Mouse (Mus musculus) MEL (cell line): ENCODE measurements around the gene Acoxl. TPM values are rescaled to one million over a fixed set of nuclear protein-coding genes. Genes with fewer than 3 reads are reported as not detected.

Experiments used
- DNase-seq: peaks from one replicate; pipeline ENCODE4 v3.0.0; 2011; ENCODE audit warnings: low read depth, low spot score
- H3K27ac ChIP-seq: 2 replicates; pipeline ENCODE4 v1.5.1; 2012; ENCODE audit warnings: low read depth, mild to moderate bottlenecking, control low read depth, low read length, moderate library complexity; ENCODE audit not compliant: control insufficient read depth
- H3K27me3 ChIP-seq, 2 experiments: fragments of 150-350 bp in 1 of 2; sonication (generic) in 1 of 2; 2 replicates each; pipeline ENCODE4 v1.6.1; 2012; ENCODE audit warnings: low read length in 2 of 2, mild to moderate bottlenecking in 2 of 2, improper control_type of control experiment in 1 of 2, moderate library complexity in 1 of 2; ENCODE audit not compliant: insufficient read depth in 2 of 2, control insufficient read depth in 1 of 2
- H3K36me3 ChIP-seq, 2 experiments: 2 replicates each; pipeline ENCODE4 v1.6.1; 2012 to 2014; ENCODE audit warnings: low read length in 2 of 2, improper control_type of control experiment in 1 of 2, inconsistent platforms in 1 of 2, mild to moderate bottlenecking in 1 of 2; ENCODE audit not compliant: insufficient read depth in 2 of 2, control insufficient read depth in 1 of 2
- H3K4me1 ChIP-seq, 2 experiments: fragments of 150-350 bp in 1 of 2; sonication (generic) in 1 of 2; 2 replicates each; pipeline ENCODE4 v1.6.1; 2012; ENCODE audit warnings: low read length in 2 of 2, improper control_type of control experiment in 1 of 2, mild to moderate bottlenecking in 1 of 2; ENCODE audit not compliant: insufficient read depth in 2 of 2, control insufficient read depth in 1 of 2
- H3K4me3 ChIP-seq, 2 experiments: fragments of 150-350 bp in 1 of 2; sonication (generic) in 1 of 2; 2 replicates each; pipeline ENCODE4 v1.5.1; 2012; ENCODE audit warnings: low read depth in 2 of 2, low read length in 2 of 2, mild to moderate bottlenecking in 2 of 2, moderate library complexity in 2 of 2, control low read depth in 1 of 2, improper control_type of control experiment in 1 of 2; ENCODE audit not compliant: control insufficient read depth in 1 of 2, insufficient read depth in 1 of 2
- H3K79me2 ChIP-seq: 2 replicates; pipeline ENCODE4 v1.6.1; 2012; ENCODE audit warnings: mild to moderate bottlenecking, low read length, moderate library complexity; ENCODE audit not compliant: control insufficient read depth, poor library complexity, insufficient read depth
- H3K9ac ChIP-seq: 2 replicates; pipeline ENCODE4 v1.6.1; 2012; ENCODE audit warnings: low read depth, mild to moderate bottlenecking, control low read depth, low read length, moderate library complexity; ENCODE audit not compliant: control insufficient read depth, poor library complexity, severe bottlenecking
- H3K9me3 ChIP-seq: fragments of 150-350 bp; sonication (generic); replicated peaks from 2 replicates; pipeline ENCODE4 v1.6.1; 2012; ENCODE audit warnings: mild to moderate bottlenecking, low read length, improper control_type of control experiment, moderate library complexity; ENCODE audit not compliant: insufficient read depth
- BHLHE40 ChIP-seq: IDR thresholded peaks from 2 replicates; pipeline ENCODE4 v1.6.1; 2012; ENCODE audit warnings: low read depth, mild to moderate bottlenecking, inconsistent platforms, low read length, improper control_type of control experiment, borderline replicate concordance
- CHD2 ChIP-seq: IDR thresholded peaks from 2 replicates; pipeline ENCODE4 v1.6.1; 2011; ENCODE audit warnings: low read length, improper control_type of control experiment
- ELF1 ChIP-seq: IDR thresholded peaks from 2 replicates; pipeline ENCODE4 v1.6.1; 2014; ENCODE audit warnings: low read depth, mild to moderate bottlenecking, inconsistent platforms, low read length, improper control_type of control experiment, moderate library complexity
- ETS1 ChIP-seq: IDR thresholded peaks from 2 replicates; pipeline ENCODE4 v1.6.1; 2012; ENCODE audit warnings: low read depth, mild to moderate bottlenecking, inconsistent platforms, low read length, improper control_type of control experiment, moderate library complexity
- GABPA ChIP-seq: IDR thresholded peaks from 2 replicates; pipeline ENCODE4 v1.6.1; 2012; ENCODE audit warnings: low read depth, mild to moderate bottlenecking, inconsistent platforms, low read length, improper control_type of control experiment, moderate library complexity
- HCFC1 ChIP-seq: IDR thresholded peaks from 2 replicates; pipeline ENCODE4 v1.6.1; 2012; ENCODE audit warnings: low read depth, mild to moderate bottlenecking, inconsistent platforms, low read length, improper control_type of control experiment, moderate library complexity
- JUND ChIP-seq: IDR thresholded peaks from 2 replicates; pipeline ENCODE4 v1.6.1; 2011; ENCODE audit warnings: low read depth, mild to moderate bottlenecking, improper control_type of control experiment, low read length
- KAT2A ChIP-seq: conservative IDR thresholded peaks from 2 replicates; pipeline ENCODE4 v1.6.1; 2012; ENCODE audit warnings: low read depth, low read length, improper control_type of control experiment, inconsistent platforms
- MAX ChIP-seq: IDR thresholded peaks from 2 replicates; pipeline ENCODE4 v1.6.1; 2011; ENCODE audit warnings: low read length, improper control_type of control experiment
- MYB ChIP-seq: IDR thresholded peaks from 2 replicates; pipeline ENCODE4 v1.6.1; 2011; ENCODE audit warnings: mild to moderate bottlenecking, low read depth, low read length, improper control_type of control experiment
- POLR2A ChIP-seq, 2 experiments: IDR thresholded peaks; 2 replicates each; pipeline ENCODE4 v1.6.1; 2011 to 2012; ENCODE audit warnings: low read length in 2 of 2, mild to moderate bottlenecking in 2 of 2, control low read depth in 1 of 2, improper control_type of control experiment in 1 of 2, low read depth in 1 of 2, moderate library complexity in 1 of 2; ENCODE audit not compliant: control insufficient read depth in 1 of 2, insufficient read depth in 1 of 2, poor library complexity in 1 of 2
- POLR2AphosphoS2 ChIP-seq: IDR thresholded peaks from 2 replicates; pipeline ENCODE4 v1.6.1; 2011; ENCODE audit warnings: low read length, improper control_type of control experiment
- POLR2AphosphoS5 ChIP-seq: IDR thresholded peaks from 2 replicates; pipeline ENCODE4 v1.6.1; 2012; ENCODE audit warnings: low read depth, borderline replicate concordance, mild to moderate bottlenecking, inconsistent platforms, low read length, moderate library complexity, mixed read lengths
- RAD21 ChIP-seq: IDR thresholded peaks from 2 replicates; pipeline ENCODE4 v1.6.1; 2011; ENCODE audit warnings: mild to moderate bottlenecking, low read depth, low read length, improper control_type of control experiment
- SIN3A ChIP-seq: IDR thresholded peaks from 2 replicates; pipeline ENCODE4 v1.6.1; 2012; ENCODE audit warnings: low read length, improper control_type of control experiment, inconsistent platforms
- TAL1 ChIP-seq: IDR thresholded peaks from 2 replicates; pipeline ENCODE4 v1.6.1; 2012; ENCODE audit warnings: mild to moderate bottlenecking, inconsistent platforms, low read length, moderate library complexity, mixed read lengths
- TCF12 ChIP-seq: IDR thresholded peaks from 2 replicates; pipeline ENCODE4 v1.6.1; 2014; ENCODE audit warnings: low read depth, mild to moderate bottlenecking, inconsistent platforms, low read length, improper control_type of control experiment, moderate library complexity
- UBTF ChIP-seq: IDR thresholded peaks from 2 replicates; pipeline ENCODE4 v1.6.1; 2012; ENCODE audit warnings: low read depth, mild to moderate bottlenecking, inconsistent platforms, low read length, improper control_type of control experiment, moderate library complexity, borderline replicate concordance; ENCODE audit not compliant: insufficient read depth
- USF1 ChIP-seq: IDR thresholded peaks from 2 replicates; pipeline ENCODE4 v1.6.1; 2014; ENCODE audit warnings: low read depth, mild to moderate bottlenecking, inconsistent platforms, low read length, improper control_type of control experiment, moderate library complexity
- USF2 ChIP-seq, 2 experiments: IDR thresholded peaks; 2 replicates each; pipeline ENCODE4 v1.6.1; 2011 to 2012; ENCODE audit warnings: improper control_type of control experiment in 2 of 2, low read length in 2 of 2, borderline replicate concordance in 1 of 2, inconsistent platforms in 1 of 2, low read depth in 1 of 2, mild to moderate bottlenecking in 1 of 2; ENCODE audit not compliant: insufficient read depth in 1 of 2
- ZC3H11A ChIP-seq: IDR thresholded peaks from 2 replicates; pipeline ENCODE4 v1.6.1; 2012; ENCODE audit warnings: low read depth, mild to moderate bottlenecking, inconsistent platforms, low read length, improper control_type of control experiment
- ZKSCAN1 ChIP-seq: IDR thresholded peaks from 2 replicates; pipeline ENCODE4 v1.6.1; 2012; ENCODE audit warnings: low read depth, mild to moderate bottlenecking, inconsistent platforms, low read length, improper control_type of control experiment, moderate library complexity
- ZMIZ1 ChIP-seq: IDR thresholded peaks from 2 replicates; pipeline ENCODE4 v1.6.1; 2012; ENCODE audit warnings: low read depth, mild to moderate bottlenecking, inconsistent platforms, low read length, improper control_type of control experiment, moderate library complexity
- polyA plus RNA-seq, 2 experiments: library from polyadenylated mRNA; stranded (reverse) in 1 of 2; unstranded in 1 of 2; fragments of >175 nt in 1 of 2; fragments of >200 nt in 1 of 2; gene quantifications; 2 replicates each; pipeline versions ENCODE4 v1.2.1 to v1.2.4; 2012; ENCODE audit warnings: low replicate concordance in 2 of 2, low read depth in 1 of 2; ENCODE audit not compliant: insufficient read length in 2 of 2, insufficient read depth in 1 of 2, missing spikeins in 1 of 2
- total RNA-seq: library from RNA; depleted of rRNA; stranded (reverse); fragments of 300-350 nt; gene quantifications from 2 replicates; pipeline ENCODE4 v1.2.3, GENCODE M21; 2012

Gene Acoxl
- total and polyA plus RNA-seq, 3 experiments: 0.31 to 0.39 TPM; not detected in 1

- DNase-seq: no peak
- Histone ChIP-seq H3K4me1 (peaks cover 2 to 19% of the 10 kb centered on the region in 2 experiments; a peak in 3 of 4 replicates), H3K4me3 (no peak overlapping the region), H3K9me3 (no peaks in the 10 kb centered on the region), H3K27me3 (no peaks in the 10 kb centered on the region), H3K27ac (no peak overlapping the region), H3K36me3 (peaks cover 0 to 8% of the 10 kb centered on the region in 2 experiments; a peak in 2 of 4 replicates), H3K79me2 (no peaks in the 10 kb centered on the region), H3K9ac (no peak overlapping the region)
- TF ChIP-seq MAX: no peak
- no peak for TF ChIP-seq SIN3A
- TF ChIP-seq USF1: no peak
- TF ChIP-seq ZMIZ1: no peak
- TF ChIP-seq TAL1: no peak
- TF ChIP-seq KAT2A: no peak
- no peak for TF ChIP-seq ZC3H11A
- no peak for TF ChIP-seq POLR2AphosphoS2
- TF ChIP-seq POLR2AphosphoS5: no peak
- no peak for TF ChIP-seq ZKSCAN1
- no peak for TF ChIP-seq ETS1
- TF ChIP-seq BHLHE40: no peak
- TF ChIP-seq POLR2A (IDR thresholded peaks at IDR 0.05; ENCODE audit: control insufficient read depth in 1 of 2, insufficient read depth in 1 of 2, low read depth in 1 of 2, low read length in 2 of 2, poor library complexity in 1 of 2): no peak
- no peak for TF ChIP-seq CHD2
- no peak for TF ChIP-seq JUND
- TF ChIP-seq ELF1: no peak
- TF ChIP-seq TCF12: no peak
These were observed 318.1 kb downstream of the Acoxl start for GRCm38 (mm10) chr2:128156557-128157412.

DNA sequence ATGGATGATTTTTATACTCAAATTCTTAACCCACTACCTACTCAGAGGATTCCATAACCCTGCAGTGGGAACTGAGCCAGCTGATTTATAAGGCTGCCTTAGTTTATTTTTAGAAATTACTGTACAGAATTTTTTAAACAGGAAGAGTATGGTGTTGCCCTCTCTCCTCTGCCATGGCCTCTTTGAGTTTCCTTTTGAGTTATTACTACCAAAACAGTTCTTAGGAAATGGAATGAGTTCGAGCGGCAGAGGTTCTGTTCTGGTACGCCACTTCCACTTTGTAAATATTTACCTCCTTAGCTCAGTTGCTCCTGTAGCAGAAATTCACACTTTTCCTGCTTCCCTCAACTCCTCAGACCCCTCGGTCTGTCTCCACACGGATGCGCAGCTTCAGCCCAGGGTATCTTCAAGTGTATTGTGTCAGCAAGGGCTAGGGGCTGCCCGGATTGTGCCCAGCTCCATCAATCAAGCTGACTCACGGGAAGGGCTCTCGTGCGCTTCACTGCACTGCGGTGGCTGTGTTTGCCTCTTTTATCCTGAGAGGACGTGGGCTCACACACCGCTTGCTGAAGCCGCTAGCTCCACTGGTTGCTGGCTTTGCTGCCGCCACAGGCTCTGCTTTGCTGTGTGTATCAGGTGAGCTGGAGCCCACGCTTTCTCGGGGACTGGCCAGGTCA, 320.2 kb downstream of the Acoxl start:
- H3K36me3 ChIP-seq: peaks cover 0 to 2% of the 10 kb centered on the region in 2 experiments; a peak in 1 of 4 replicates
- peaks cover 0 to under 1% of the 10 kb centered on the region in 2 experiments; a peak in 3 of 4 replicates for H3K4me1 ChIP-seq
- no peak for TF ChIP-seq RAD21
- no peak for TF ChIP-seq TAL1
- no peak for TF ChIP-seq BHLHE40
- TF ChIP-seq KAT2A: no peak
- no peak for TF ChIP-seq USF2 (IDR thresholded peaks at IDR 0.05; ENCODE audit: borderline replicate concordance in 1 of 2, insufficient read depth in 1 of 2, low read depth in 1 of 2, low read length in 2 of 2)
- TF ChIP-seq GABPA: no peak
- no peak for TF ChIP-seq TCF12
- no peak for TF ChIP-seq UBTF
- no peak for TF ChIP-seq HCFC1
- TF ChIP-seq MYB: no peak
- TF ChIP-seq POLR2AphosphoS5: no peak
- no peak overlapping the region for H3K4me3 ChIP-seq
- H3K27me3 ChIP-seq: no peaks in the 10 kb centered on the region
- no peak overlapping the region for H3K27ac ChIP-seq
- no peak for DNase-seq
- H3K9ac ChIP-seq: no peak overlapping the region
- no peaks in the 10 kb centered on the region for H3K79me2 ChIP-seq
- H3K9me3 ChIP-seq: no peaks in the 10 kb centered on the region
